Mouse (Mus musculus) spleen, adult 2 months (tissue): ENCODE measurements at regions not wholly inside any gene's neighbourhood (a gene's known extent, or its start where the extent isn't known, plus 50 kb on each side); places are given as distances from the start of the nearest gene placed in this dataset.

ENCODE experiments used
- CTCF ChIP-seq: fragments of 200-500 bp; IDR thresholded peaks from 2 replicates; pipeline ENCODE4 v1.5.1; 2011; ENCODE audit warnings: mild to moderate bottlenecking, inconsistent platforms; ENCODE audit not compliant: insufficient read depth, insufficient read length, insufficient replicate concordance; ENCODE audit errors: extremely low read depth
- POLR2A ChIP-seq: fragments of 200-500 bp; IDR thresholded peaks from 2 replicates; pipeline ENCODE4 v1.6.1; 2011; ENCODE audit warnings: low read depth, low read length, inconsistent platforms

- no peak for TF ChIP-seq CTCF
- TF ChIP-seq POLR2A: no peak
Measured at GRCm38 (mm10) chr17:62064939-62065338, 816.2 kb downstream of the Efna5 start.
